Mouse (Mus musculus): ENCODE results near the gene Dlx2. TPM values are rescaled to one million over a fixed set of nuclear protein-coding genes. Genes with fewer than 3 reads are reported as not detected.

The Dlx2 gene
- total and polyA plus RNA-seq, 2 experiments from 2014 or later, result 1.1 TPM; not detected in 1

DNA sequence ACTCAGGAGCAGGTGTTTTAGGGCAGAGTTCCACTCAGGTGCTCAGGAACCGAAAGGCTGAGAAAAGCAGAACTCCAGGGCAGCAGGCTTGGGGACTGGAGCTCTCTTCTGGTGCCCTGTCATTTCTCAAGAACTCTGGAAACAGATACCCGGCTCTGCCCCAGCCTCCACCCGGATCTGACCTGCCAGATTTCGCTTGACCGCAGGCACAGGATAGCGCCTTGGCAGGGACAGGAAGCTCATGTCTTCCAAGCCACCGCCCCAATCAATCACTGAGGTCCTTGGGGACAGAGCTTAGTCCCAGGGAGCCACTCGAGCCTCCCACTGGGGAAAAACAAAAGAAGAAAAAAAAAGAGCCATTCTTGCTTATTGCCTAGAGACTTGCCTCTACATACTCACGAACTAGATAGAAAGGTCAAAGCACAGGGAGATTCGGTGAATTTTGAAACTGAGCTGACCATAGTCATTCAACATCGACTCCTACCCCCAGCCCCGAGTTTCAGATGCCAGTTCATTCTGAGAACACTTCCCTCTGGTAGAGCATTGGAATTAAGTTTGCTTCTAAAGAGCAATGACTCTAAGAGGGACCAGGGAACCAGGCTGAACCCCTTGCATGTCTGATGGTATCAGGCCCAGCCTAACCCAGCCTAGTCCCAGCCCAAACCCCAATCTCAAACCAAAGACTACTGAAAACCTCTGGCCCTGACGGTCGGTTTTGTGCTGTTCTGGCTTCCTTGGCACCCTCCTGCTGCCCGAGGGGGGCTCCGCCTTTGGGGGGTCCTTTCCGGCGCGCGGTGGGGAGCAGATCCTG is 12.1 kb downstream of the Dlx2 start:
- DNase-seq (ENCODE audit: low spot score) (no peak), ATAC-seq (ENCODE audit: insufficient read depth, low read depth) (no peak)
- H3K4me1 ChIP-seq (ENCODE audit: control insufficient read depth, insufficient read depth), result peaks cover under 1% of the 10 kb centered on the region; the same call in 1 of the 2 replicates
- 4% methylated on average over 20 of the region's 20 CpGs for WGBS
- H3K4me3 ChIP-seq (ENCODE audit: low read depth, low read length), result no peak overlapping the region
- H3K4me2 ChIP-seq (ENCODE audit: low read depth, low read length), result no peak overlapping the region
- H3K27me3 ChIP-seq (ENCODE audit: control insufficient read depth, insufficient read depth, low read length), result peaks cover 98% of the 10 kb centered on the region
- H3K27ac ChIP-seq (ENCODE audit: low read depth), result no peak overlapping the region
- no peak for TF ChIP-seq CTCF (IDR thresholded peaks at IDR 0.05; ENCODE audit: low read depth)
- TF ChIP-seq EP300 (IDR thresholded peaks at IDR 0.05; ENCODE audit: low read depth), result no peak
- H3K36me3 ChIP-seq (replicated peaks; ENCODE audit: control insufficient read depth, insufficient read depth, low read length), result no peaks in the 10 kb centered on the region
- H3K9me3 ChIP-seq (replicated peaks; ENCODE audit: control insufficient read depth, low read length), result no peaks in the 10 kb centered on the region
- no peak overlapping the region for H3K9ac ChIP-seq (replicated peaks; ENCODE audit: low read depth, low read length)

DNA sequence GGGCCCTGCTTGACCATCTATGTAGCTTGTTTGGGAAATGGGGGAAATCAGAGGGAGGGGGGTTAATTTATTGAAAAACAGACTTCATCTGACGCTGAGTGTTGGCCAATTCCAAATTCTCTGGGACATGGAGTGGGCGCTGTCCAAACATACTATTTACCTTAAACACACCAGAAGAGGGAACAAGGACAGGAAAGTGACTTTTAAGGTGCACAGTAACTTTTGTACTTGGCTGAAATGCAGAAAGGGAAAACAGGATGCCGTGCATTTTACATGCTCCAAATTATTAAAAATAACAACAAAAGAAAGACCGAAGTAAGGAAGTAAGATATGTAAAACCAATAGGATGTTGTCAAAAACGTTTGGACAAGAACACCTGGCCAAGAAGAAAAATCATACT is 13.5 kb downstream of the Dlx2 start:
- no peak overlapping the region for H3K4me2 ChIP-seq (ENCODE audit: low read depth, low read length)
- WGBS, result 13% methylated on average over 5 of the region's 5 CpGs
- H3K4me3 ChIP-seq (ENCODE audit: low read depth, low read length), result no peak overlapping the region
- no peak for TF ChIP-seq EP300 (IDR thresholded peaks at IDR 0.05; ENCODE audit: low read depth)
- TF ChIP-seq CTCF (IDR thresholded peaks at IDR 0.05; ENCODE audit: low read depth), result no peak
- ATAC-seq (ENCODE audit: insufficient read depth, low read depth) (no peak), DNase-seq (ENCODE audit: low spot score) (no peak)
- H3K9me3 ChIP-seq (replicated peaks; ENCODE audit: control insufficient read depth, low read length), result no peaks in the 10 kb centered on the region
- peaks cover 98% of the 10 kb centered on the region for H3K27me3 ChIP-seq (ENCODE audit: control insufficient read depth, insufficient read depth, low read length)
- no peak overlapping the region for H3K9ac ChIP-seq (replicated peaks; ENCODE audit: low read depth, low read length)
- peaks cover 9% of the 10 kb centered on the region; the same call in 1 of the 2 replicates for H3K4me1 ChIP-seq (ENCODE audit: control insufficient read depth, insufficient read depth)
- no peak overlapping the region for H3K27ac ChIP-seq (ENCODE audit: low read depth)
- H3K36me3 ChIP-seq (replicated peaks; ENCODE audit: control insufficient read depth, insufficient read depth, low read length), result no peaks in the 10 kb centered on the region

DNA sequence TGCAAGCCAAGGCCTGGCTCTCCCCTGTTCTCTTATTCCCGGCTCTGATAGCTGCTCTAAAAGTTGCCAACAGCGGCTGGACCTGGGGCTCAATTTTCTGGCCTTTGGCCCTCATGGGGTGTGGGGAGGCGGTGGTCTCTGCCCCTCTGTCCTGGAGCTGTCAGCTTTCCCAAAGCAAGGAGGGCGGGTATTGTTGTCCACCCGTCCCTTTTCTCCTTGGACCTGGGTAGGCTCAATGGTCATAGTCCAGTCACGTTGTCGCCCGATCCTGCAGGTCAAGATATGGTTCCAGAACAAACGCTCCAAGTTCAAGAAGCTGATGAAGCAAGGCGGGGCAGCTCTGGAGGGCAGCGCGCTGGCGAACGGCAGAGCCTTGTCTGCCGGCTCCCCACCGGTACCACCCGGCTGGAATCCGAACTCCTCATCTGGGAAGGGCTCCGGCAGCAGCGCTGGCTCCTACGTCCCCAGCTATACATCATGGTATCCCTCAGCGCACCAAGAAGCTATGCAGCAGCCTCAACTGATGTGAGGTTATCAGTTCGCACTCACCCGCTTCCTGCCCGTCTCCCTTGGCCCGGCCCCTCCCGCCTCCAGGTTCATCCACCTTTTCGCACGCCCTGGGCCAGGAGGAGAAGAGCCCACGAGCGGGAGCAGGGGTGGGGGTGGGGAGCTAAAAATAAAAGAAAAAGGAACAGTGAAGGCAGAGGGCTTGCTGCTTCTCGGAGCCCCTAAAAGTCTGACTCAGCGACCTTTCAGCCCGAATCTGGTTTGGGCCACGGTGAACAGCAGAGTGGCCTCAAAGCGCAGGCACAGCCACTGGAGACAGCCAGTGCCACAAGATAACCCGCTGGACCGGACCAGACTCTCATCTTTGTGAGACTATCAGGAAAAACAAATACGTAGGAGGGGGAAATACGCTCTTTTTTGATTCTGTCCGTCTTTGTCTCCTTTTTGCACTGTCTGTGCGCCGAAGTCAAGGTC is 14.3 kb downstream of the Dlx2 start:
- no peak overlapping the region for H3K9ac ChIP-seq (replicated peaks; ENCODE audit: low read depth, low read length)
- peaks cover 97% of the 10 kb centered on the region for H3K27me3 ChIP-seq (ENCODE audit: control insufficient read depth, insufficient read depth, low read length)

DNA sequence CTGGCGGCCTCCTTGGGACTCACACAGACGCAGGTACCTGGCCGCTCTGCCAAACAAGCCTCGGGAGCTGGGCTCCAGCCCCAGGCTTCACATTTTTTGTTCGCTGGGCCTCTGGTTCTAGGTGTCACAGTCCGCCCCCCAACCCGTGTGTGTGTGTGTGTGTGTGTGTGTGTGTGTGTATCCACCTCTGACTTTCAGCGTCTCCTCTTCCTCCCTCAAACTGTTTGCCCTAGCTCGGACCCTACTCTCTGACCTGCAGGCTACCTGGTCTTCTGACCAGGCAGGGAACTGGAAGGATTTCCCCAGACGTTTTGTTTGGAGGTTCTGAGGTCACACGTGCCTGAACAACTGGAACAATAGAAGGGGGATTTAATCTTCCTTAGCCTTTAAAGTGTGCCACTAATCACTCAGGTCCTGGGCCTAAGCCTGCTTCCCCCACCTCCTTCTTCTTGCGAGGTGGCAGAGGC is 15.4 kb downstream of the Dlx2 start:
- Histone ChIP-seq H3K27me3 (ENCODE audit: control insufficient read depth, insufficient read depth, low read length) (peaks cover 97% of the 10 kb centered on the region), H3K9ac (replicated peaks; ENCODE audit: low read depth, low read length) (no peak overlapping the region), H3K9me3 (replicated peaks; ENCODE audit: control insufficient read depth, low read length) (no peaks in the 10 kb centered on the region), H3K36me3 (replicated peaks; ENCODE audit: control insufficient read depth, insufficient read depth, low read length) (no peaks in the 10 kb centered on the region), H3K27ac (ENCODE audit: low read depth) (no peak overlapping the region), H3K4me2 (ENCODE audit: low read depth, low read length) (no peak overlapping the region), H3K4me3 (ENCODE audit: low read depth, low read length) (no peak overlapping the region), H3K4me1 (ENCODE audit: control insufficient read depth, insufficient read depth) (peaks cover 9% of the 10 kb centered on the region; the same call in 1 of the 2 replicates)
- 6% methylated on average over 12 of the region's 12 CpGs for WGBS
- DNase-seq (ENCODE audit: low spot score) (no peak), ATAC-seq (ENCODE audit: insufficient read depth, low read depth) (no peak)
- no peak for TF ChIP-seq CTCF (IDR thresholded peaks at IDR 0.05; ENCODE audit: low read depth)
- no peak for TF ChIP-seq EP300 (IDR thresholded peaks at IDR 0.05; ENCODE audit: low read depth)

More for the DNA sequence above, 14.3 kb downstream of the Dlx2 start:
- Histone ChIP-seq H3K36me3 (replicated peaks; ENCODE audit: control insufficient read depth, insufficient read depth, low read length) (no peaks in the 10 kb centered on the region), H3K4me2 (ENCODE audit: low read depth, low read length) (no peak overlapping the region), H3K4me3 (ENCODE audit: low read depth, low read length) (no peak overlapping the region), H3K4me1 (ENCODE audit: control insufficient read depth, insufficient read depth) (peaks cover 9% of the 10 kb centered on the region; the same call in 1 of the 2 replicates), H3K27ac (ENCODE audit: low read depth) (no peak overlapping the region), H3K9me3 (replicated peaks; ENCODE audit: control insufficient read depth, low read length) (no peaks in the 10 kb centered on the region)
- 1% methylated on average over 43 of the region's 43 CpGs for WGBS
- TF ChIP-seq EP300 (IDR thresholded peaks at IDR 0.05; ENCODE audit: low read depth) (no peak), CTCF (IDR thresholded peaks at IDR 0.05; ENCODE audit: low read depth) (no peak)
- DNase-seq (ENCODE audit: low spot score), result no peak
- ATAC-seq (ENCODE audit: insufficient read depth, low read depth), result no peak

DNA sequence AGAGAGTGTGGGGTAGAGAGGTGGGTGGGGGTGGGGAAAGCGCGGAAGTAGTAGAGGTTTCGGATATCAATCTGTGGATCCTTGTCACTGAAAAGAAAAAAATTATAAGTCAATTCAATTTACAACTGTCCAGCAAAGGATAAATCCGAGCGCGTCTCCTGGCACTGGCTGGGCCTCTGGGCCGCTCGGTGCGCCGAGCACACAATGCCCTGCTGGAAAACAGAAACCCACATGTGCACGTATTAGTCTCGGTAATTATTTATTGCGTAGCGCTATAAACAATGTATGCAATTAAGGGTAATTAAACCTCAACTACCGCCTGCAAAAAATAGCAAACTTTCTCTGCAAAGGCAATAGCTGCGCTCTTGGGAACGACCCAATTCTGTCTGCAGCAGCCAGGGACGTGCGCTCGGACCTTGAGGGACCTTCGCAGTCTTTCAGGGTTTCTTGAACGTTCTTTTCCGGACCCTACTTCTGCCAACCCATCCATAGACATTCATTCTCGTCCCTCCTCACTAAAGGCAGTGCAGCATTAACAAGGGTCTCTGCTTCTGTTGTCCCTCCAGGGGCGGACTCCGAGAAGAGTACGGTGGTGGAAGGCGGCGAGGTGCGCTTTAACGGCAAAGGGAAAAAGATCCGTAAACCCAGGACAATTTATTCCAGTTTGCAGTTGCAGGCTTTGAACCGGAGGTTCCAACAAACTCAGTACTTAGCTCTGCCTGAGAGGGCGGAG is 16.0 kb downstream of the Dlx2 start:
- H3K4me2 ChIP-seq (ENCODE audit: low read depth, low read length), result peak overlapping the region; percentile 76
- H3K9me3 ChIP-seq (replicated peaks; ENCODE audit: control insufficient read depth, low read length), result no peaks in the 10 kb centered on the region
- 3% methylated on average over 34 of the region's 34 CpGs for WGBS
- no peak for TF ChIP-seq CTCF (IDR thresholded peaks at IDR 0.05; ENCODE audit: low read depth)
- TF ChIP-seq EP300 (IDR thresholded peaks at IDR 0.05; ENCODE audit: low read depth), result no peak
- H3K4me1 ChIP-seq (ENCODE audit: control insufficient read depth, insufficient read depth), result peaks cover 9% of the 10 kb centered on the region; the same call in 1 of the 2 replicates
- no peak for DNase-seq (ENCODE audit: low spot score)
- no peak overlapping the region for H3K27ac ChIP-seq (ENCODE audit: low read depth)
- ATAC-seq (ENCODE audit: insufficient read depth, low read depth), result no peak
- H3K27me3 ChIP-seq (ENCODE audit: control insufficient read depth, insufficient read depth, low read length), result peaks cover 98% of the 10 kb centered on the region
- no peak overlapping the region for H3K9ac ChIP-seq (replicated peaks; ENCODE audit: low read depth, low read length)
- peak overlapping the region; percentile 54 for H3K4me3 ChIP-seq (ENCODE audit: low read depth, low read length)
- H3K36me3 ChIP-seq (replicated peaks; ENCODE audit: control insufficient read depth, insufficient read depth, low read length), result no peaks in the 10 kb centered on the region
